Mouse (Mus musculus) MEL (cell line): ENCODE measurements around the gene Lad1.

ENCODE experiments used
- CHD2 ChIP-seq: IDR thresholded peaks from 2 replicates; pipeline ENCODE4 v1.6.1; 2011; ENCODE audit warnings: low read length, improper control_type of control experiment
- CTCF ChIP-seq, 3 experiments: IDR thresholded peaks in 2 of 3; conservative IDR thresholded peaks in 1 of 3; 2 replicates each; pipeline ENCODE4 v1.5.1; 2011 to 2012; ENCODE audit warnings: low read length in 3 of 3, low read depth in 2 of 3, mild to moderate bottlenecking in 2 of 3, improper control_type of control experiment in 1 of 3, inconsistent platforms in 1 of 3, mixed read lengths in 1 of 3, moderate library complexity in 1 of 3; ENCODE audit not compliant: control insufficient read depth in 1 of 3, insufficient read depth in 1 of 3, poor library complexity in 1 of 3, severe bottlenecking in 1 of 3
- EP300 ChIP-seq, 2 experiments: IDR thresholded peaks; 2 replicates each; pipeline ENCODE4 v1.6.1; 2011; ENCODE audit warnings: improper control_type of control experiment in 2 of 2, low read length in 2 of 2, low read depth in 1 of 2, mild to moderate bottlenecking in 1 of 2
- GABPA ChIP-seq: IDR thresholded peaks from 2 replicates; pipeline ENCODE4 v1.6.1; 2012; ENCODE audit warnings: low read depth, mild to moderate bottlenecking, inconsistent platforms, low read length, improper control_type of control experiment, moderate library complexity
- GATA1 ChIP-seq: IDR thresholded peaks from 2 replicates; pipeline ENCODE4 v1.6.1; 2011; ENCODE audit warnings: low read depth, low read length, improper control_type of control experiment
- JUND ChIP-seq: IDR thresholded peaks from 2 replicates; pipeline ENCODE4 v1.6.1; 2011; ENCODE audit warnings: low read depth, mild to moderate bottlenecking, improper control_type of control experiment, low read length
- MEF2A ChIP-seq: IDR thresholded peaks from 2 replicates; pipeline ENCODE4 v1.6.1; 2014; ENCODE audit warnings: low read depth, mild to moderate bottlenecking, inconsistent platforms, low read length, improper control_type of control experiment; ENCODE audit not compliant: poor library complexity, insufficient replicate concordance, severe bottlenecking; ENCODE audit errors: extremely low read depth
- MXI1 ChIP-seq: IDR thresholded peaks from 2 replicates; pipeline ENCODE4 v1.6.1; 2011; ENCODE audit warnings: mild to moderate bottlenecking, low read depth, low read length, improper control_type of control experiment
- NELFE ChIP-seq: IDR thresholded peaks from 2 replicates; pipeline ENCODE4 v1.6.1; 2011; ENCODE audit warnings: low read depth, low read length, improper control_type of control experiment
- POLR2A ChIP-seq, 2 experiments: IDR thresholded peaks; 2 replicates each; pipeline ENCODE4 v1.6.1; 2011 to 2012; ENCODE audit warnings: low read length in 2 of 2, mild to moderate bottlenecking in 2 of 2, control low read depth in 1 of 2, improper control_type of control experiment in 1 of 2, low read depth in 1 of 2, moderate library complexity in 1 of 2; ENCODE audit not compliant: control insufficient read depth in 1 of 2, insufficient read depth in 1 of 2, poor library complexity in 1 of 2
- SMC3 ChIP-seq: IDR thresholded peaks from 2 replicates; pipeline ENCODE4 v1.6.1; 2011; ENCODE audit warnings: low read depth, low read length, improper control_type of control experiment
- USF1 ChIP-seq: IDR thresholded peaks from 2 replicates; pipeline ENCODE4 v1.6.1; 2014; ENCODE audit warnings: low read depth, mild to moderate bottlenecking, inconsistent platforms, low read length, improper control_type of control experiment, moderate library complexity
- USF2 ChIP-seq, 2 experiments: IDR thresholded peaks; 2 replicates each; pipeline ENCODE4 v1.6.1; 2011 to 2012; ENCODE audit warnings: improper control_type of control experiment in 2 of 2, low read length in 2 of 2, borderline replicate concordance in 1 of 2, inconsistent platforms in 1 of 2, low read depth in 1 of 2, mild to moderate bottlenecking in 1 of 2; ENCODE audit not compliant: insufficient read depth in 1 of 2
- ZKSCAN1 ChIP-seq: IDR thresholded peaks from 2 replicates; pipeline ENCODE4 v1.6.1; 2012; ENCODE audit warnings: low read depth, mild to moderate bottlenecking, inconsistent platforms, low read length, improper control_type of control experiment, moderate library complexity

DNA sequence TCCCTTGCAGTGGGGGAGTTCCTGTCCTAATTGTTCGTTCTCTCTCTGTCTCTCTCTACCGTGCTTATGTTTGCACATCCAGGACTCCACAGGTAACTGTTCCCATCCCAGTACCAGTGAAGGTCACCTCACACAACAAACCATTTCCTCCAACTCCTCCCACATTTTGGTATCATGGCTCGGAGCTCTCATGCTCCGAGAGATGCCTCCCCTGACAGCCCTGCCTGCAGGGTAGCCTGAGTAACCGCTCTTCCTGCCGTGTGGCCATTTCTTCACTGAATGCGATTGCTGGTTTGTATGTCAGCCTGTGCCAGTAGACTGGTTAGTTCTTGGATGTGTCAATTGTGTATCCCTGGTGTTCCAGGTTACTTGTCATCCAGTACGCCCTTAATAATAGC is 46.8 kb upstream of the Lad1 start:
- TF ChIP-seq ZKSCAN1, result no peak
- TF ChIP-seq EP300 (IDR thresholded peaks at IDR 0.05; ENCODE audit: low read depth in 1 of 2, low read length in 2 of 2), result no peak
- TF ChIP-seq USF1, result no peak
- no peak for TF ChIP-seq CTCF (IDR thresholded peaks at IDR 0.05 in 2 of 3, conservative IDR thresholded peaks at IDR 0.05 in 1 of 3; ENCODE audit: control insufficient read depth in 1 of 3, insufficient read depth in 1 of 3, low read depth in 2 of 3, low read length in 3 of 3, poor library complexity in 1 of 3, severe bottlenecking in 1 of 3)
- TF ChIP-seq GATA1, result no peak
- TF ChIP-seq POLR2A (IDR thresholded peaks at IDR 0.05; ENCODE audit: control insufficient read depth in 1 of 2, insufficient read depth in 1 of 2, low read depth in 1 of 2, low read length in 2 of 2, poor library complexity in 1 of 2), result no peak
- TF ChIP-seq JUND, result no peak
- TF ChIP-seq GABPA, result no peak
- no peak for TF ChIP-seq MEF2A
- TF ChIP-seq MXI1, result no peak
- TF ChIP-seq USF2 (IDR thresholded peaks at IDR 0.05; ENCODE audit: borderline replicate concordance in 1 of 2, insufficient read depth in 1 of 2, low read depth in 1 of 2, low read length in 2 of 2), result no peak
- no peak for TF ChIP-seq NELFE
- TF ChIP-seq SMC3, result no peak
- TF ChIP-seq CHD2, result no peak
